Mouse (Mus musculus) lung, embryonic 14.5 days (tissue): ENCODE measurements at regions not wholly inside any gene's neighbourhood (a gene's known extent, or its start where the extent isn't known, plus 50 kb on each side); places are given as distances from the start of the nearest gene placed in this dataset.
"Not testable (repeated sequence)": the region's sequence is repeated elsewhere in the genome, so short reads cannot be mapped to it uniquely, and the experiment has no call there.

Experiments
- ATAC-seq: fragments of 200-750 bp; cut with Nextera tagmentation; 2 replicates; pipeline ENCODE4 v1.8.0; 2017; ENCODE audit warnings: mild to moderate bottlenecking, moderate TSS enrichment, moderate library complexity; ENCODE audit not compliant: insufficient read depth
- DNase-seq: peaks from one replicate; pipeline ENCODE4 v3.0.0-alpha.2; 2015
- H3K27ac ChIP-seq: fragments of 300-500 bp; sonication (generic); 2 replicates; pipeline ENCODE4 v1.5.1; 2014; ENCODE audit warnings: low read depth, mild to moderate bottlenecking, moderate library complexity
- H3K27me3 ChIP-seq: fragments of 300-500 bp; sonication (generic); 2 replicates; pipeline ENCODE4 v1.6.1; 2014; ENCODE audit warnings: low read length, control low read depth; ENCODE audit not compliant: insufficient read depth
- H3K36me3 ChIP-seq: fragments of 300-500 bp; sonication (generic); 2 replicates; pipeline ENCODE4 v1.6.1; 2014; ENCODE audit warnings: control low read depth; ENCODE audit not compliant: insufficient read depth
- H3K4me1 ChIP-seq: fragments of 300-500 bp; sonication (generic); 2 replicates; pipeline ENCODE4 v1.6.1; 2014; ENCODE audit warnings: antibody characterized with exemption, control low read depth; ENCODE audit not compliant: insufficient read depth
- H3K4me2 ChIP-seq: fragments of 300-500 bp; sonication (generic); 2 replicates; pipeline ENCODE4 v1.6.1; 2014; ENCODE audit warnings: mild to moderate bottlenecking
- H3K4me3 ChIP-seq: fragments of 300-500 bp; sonication (generic); 2 replicates; pipeline ENCODE4 v1.5.1; 2014; ENCODE audit warnings: low read depth, low read length
- H3K9ac ChIP-seq: fragments of 300-500 bp; sonication (generic); 2 replicates; pipeline ENCODE4 v1.6.1; 2014
- H3K9me3 ChIP-seq: fragments of 300-500 bp; sonication (generic); 2 replicates; pipeline ENCODE4 v1.6.1; 2016; ENCODE audit warnings: low read depth, low read length, control low read depth
- WGBS: fragments of 180-500 bp; shearing (Covaris S2); extraction: QIAGEN DNeasy Blood & Tissue Kit; methylation state at CpG from one replicate; pipeline ENCODE4 v1.1.7; 2014; 5-methylcytosine and 5-hydroxymethylcytosine counted together

DNA sequence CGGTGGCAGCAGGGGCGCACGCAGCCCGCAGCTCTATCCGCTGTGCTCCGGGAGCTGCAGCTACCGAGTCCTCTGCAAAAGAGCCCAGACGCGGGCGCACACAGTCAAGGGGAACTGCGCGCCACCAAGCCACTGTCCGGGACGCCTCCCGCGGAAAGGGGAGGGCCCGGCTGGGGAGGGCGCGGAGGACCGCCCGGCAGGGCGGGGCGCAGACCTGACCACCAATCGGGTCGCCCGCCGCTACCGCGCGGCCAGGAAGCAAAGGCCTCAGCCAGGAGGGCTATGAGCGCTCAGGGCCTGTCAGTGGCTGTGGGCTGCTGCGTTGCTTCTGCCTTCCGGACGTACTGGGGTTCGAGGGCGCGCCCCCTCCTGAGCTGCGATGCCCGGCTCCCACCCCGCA, 1034.5 kb downstream of the Gm10330 start:
- 5% methylated on average over 31 of the region's 40 CpGs for WGBS
- not testable (repeated sequence) for H3K36me3 ChIP-seq, H3K9me3 ChIP-seq, H3K4me1 ChIP-seq, H3K27me3 ChIP-seq, ATAC-seq, H3K27ac ChIP-seq
- peak overlapping the region; percentile 34 for H3K4me3 ChIP-seq
- peak; percentile 58 for DNase-seq
- H3K4me2 ChIP-seq = peak overlapping the region; percentile 40; the same call in 1 of the 2 replicates
- H3K9ac ChIP-seq = peak overlapping the region; percentile 20; the same call in 1 of the 2 replicates

DNA sequence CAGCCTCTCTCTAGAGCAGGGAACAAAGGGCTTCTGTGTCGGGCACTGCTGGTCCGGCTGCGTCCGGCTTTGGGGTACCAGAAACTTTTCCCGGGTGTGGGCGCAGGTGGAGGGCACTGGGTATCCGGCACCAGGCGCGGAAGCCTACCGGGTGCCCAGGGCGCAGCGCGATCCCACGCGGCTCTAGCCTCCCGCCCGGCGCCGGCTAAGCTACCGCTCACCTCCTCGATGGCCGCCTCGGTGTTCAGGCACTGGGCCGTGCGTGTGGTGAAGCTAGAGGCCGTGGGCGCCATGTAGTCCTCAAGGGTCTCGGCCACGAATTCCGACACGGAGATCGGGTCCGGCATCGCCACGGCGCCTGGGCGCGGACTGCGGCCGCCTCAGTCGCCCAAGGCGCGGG, 1035.0 kb downstream of the Gm10330 start:
- H3K27me3 ChIP-seq, ATAC-seq, DNase-seq, H3K27ac ChIP-seq, H3K4me1 ChIP-seq, H3K9me3 ChIP-seq, H3K36me3 ChIP-seq: not testable (repeated sequence)
- peak overlapping the region; percentile 40; the same call in 1 of the 2 replicates for H3K4me2 ChIP-seq
- H3K9ac ChIP-seq = peak overlapping the region; percentile 20
- 5% methylated on average over 25 of the region's 43 CpGs for WGBS
- H3K4me3 ChIP-seq = peak overlapping the region; percentile 34
